Mouse (Mus musculus) frontal cortex, postnatal 10 days (tissue): Measurements from ENCODE around the gene Epor.

Experiments used
- DNase-seq, 2 experiments: peaks; one replicate each; pipeline ENCODE4 v3.0.0; 2022; ENCODE audit warnings: low spot score in 2 of 2, mixed read lengths in 1 of 2

Epor gene

DNA sequence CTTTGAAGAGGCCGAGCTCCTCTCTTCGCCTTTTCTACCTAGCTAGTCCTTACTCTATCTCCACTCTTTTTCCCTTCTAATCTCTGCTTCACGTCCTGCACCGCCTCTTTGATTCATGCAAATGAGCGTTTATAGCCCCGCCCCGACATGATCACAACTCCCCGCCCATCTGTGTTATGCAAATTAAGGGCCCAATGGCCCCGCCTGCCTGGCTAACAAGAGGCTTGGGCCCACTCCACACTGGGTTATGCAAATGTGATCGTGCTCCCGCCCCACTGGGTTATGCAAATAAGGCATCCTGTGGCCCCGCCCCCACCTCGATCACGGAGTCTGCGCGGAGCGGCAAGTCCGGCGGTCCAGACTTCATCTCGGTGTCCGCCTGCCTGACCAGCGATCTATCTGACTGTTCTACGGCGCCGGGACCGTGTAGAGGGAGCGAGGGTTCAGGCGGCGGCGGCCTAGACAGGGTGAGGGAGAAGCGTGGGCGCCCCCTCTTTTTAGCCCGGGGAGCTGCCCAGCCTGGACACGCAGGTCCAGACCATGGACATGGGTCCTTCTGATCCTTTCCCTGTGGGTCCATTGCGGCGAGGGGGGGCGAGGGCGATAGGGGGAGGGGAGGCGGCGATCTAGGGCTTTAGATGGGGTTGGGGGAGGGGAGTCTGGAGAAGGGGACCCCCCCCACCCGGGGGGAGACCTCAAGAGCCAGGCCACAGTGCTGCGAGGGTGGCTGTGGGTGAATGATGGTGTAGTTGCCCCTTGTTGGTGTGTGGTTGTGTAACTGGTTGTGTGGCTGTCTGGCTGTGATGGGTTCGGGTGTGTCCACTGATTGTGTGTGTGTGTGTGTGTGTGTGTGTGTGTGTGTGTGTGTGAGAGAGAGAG is 26.4 kb downstream of the Epor start, which contains the start of gene Plppr2:
Plppr2 (plus strand) TSS at position 342 of the 879 bp plus-strand sequence.
- peak; percentile 96 to 97 for DNase-seq

DNA sequence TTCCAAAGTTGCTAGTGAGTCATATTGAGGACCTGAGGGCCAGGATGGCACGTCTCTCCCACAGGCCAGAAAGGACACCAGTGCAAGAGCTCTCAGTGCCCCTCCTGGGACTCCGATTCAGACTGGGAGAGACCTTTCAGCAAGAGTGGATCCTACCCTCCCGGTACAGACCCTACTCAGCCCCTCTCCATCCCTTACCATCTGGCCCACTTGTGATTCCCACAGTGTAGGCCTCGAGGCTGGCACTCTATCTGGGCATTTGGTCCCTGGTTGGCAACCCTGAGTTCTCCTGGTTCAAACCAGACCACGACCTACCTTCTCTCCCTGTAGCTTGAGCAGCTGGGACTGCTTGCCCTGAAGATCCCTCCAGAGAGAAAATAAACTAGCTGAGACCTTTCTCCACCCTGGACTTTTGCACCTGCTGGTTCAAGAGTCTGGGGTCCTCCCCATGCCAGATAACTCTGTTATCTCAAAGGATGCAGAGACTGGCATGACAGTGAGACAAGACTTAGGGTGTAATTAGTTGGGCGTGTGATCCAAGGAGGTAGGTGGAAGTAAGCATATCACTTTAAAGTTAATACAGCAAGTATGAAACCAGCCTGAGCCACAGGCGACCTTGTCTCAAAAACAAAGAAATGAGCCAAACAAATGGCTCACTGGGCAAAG is 27.7 kb downstream of the Epor start:
- no peak for DNase-seq

DNA sequence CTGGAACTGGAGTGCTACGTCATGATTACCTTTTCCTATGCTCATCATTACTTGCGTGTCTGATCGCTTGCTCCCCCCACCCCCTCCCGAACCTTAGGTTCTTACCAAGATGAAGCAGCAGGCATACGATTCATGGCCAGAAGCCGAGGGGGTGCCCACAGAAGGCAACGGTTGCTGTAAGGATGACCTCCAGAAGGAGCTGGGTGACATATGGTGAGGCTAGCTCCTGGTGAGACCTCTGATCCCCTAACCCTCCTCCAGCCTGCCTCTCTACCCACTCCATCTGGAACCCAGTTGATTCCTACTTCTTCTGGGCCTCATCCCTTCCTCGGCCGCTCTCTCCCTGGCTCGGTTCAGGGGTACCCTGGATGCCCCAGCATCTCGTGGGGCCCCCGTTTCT is 29.3 kb downstream of the Epor start:
- no peak for DNase-seq

GRCm38 (mm10) chr9:21932445-21933137 is 30.7 kb downstream of the Epor start:
- no peak for DNase-seq

- DNase-seq: no peak
These were observed 31.3 kb downstream of the Epor start for GRCm38 (mm10) chr9:21932006-21932405.

GRCm38 (mm10) chr9:21929208-21929607 is 34.1 kb downstream of the Epor start:
- DNase-seq: no peak

DNA sequence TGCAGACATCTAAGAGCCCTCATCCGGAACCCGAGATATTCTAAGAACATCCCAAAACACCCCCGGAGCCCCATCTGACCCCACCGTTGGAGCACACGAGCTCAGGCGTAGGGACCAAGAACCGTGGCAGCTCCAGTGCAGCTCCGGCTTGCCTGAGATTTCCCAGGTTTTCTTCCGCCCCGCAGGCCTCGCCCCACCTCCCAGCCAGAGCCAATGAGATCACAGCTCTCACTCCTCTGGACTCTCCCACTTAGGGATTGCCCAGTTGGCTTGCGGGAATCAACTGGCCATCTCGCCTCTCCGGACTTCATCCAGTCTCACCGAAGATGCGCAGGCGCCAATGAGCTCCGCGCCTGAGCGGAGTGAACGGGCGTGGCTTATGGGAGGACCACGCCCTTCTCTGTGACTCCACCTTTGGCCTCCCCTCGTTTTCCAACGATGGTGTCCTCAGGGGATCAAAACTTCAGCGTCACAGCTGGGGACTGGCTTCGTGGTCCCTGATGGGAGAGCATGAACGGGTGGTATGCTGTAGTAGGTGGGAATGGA is 36.0 kb downstream of the Epor start, which contains the start of the genes Ccdc159 and Tmem205:
Ccdc159 (plus strand) TSS at position 264 of the 546 bp plus-strand sequence.
Tmem205 (minus strand) TSS at position 349 of the 546 bp plus-strand sequence.
- peak; percentile 91 to 92 for DNase-seq

DNA sequence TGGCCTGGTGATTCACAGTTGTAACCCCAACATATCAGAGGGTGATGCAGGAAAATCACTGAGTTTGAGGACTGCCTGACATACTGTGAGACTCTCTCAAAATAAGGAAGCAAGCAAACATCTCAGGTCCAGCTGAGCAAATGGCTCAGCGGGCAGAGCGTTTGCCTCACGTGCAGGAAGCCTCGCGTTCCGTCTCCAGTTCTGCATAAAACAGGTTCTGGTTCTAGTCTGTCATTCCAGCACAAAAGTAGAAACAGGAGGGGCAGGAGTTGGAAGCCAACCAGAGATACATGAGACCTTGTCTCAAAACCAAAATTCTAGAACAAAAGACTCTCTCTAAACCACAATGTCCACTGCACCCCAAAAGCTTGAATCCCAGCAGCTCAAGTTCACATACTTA is 36.5 kb downstream of the Epor start:
- no peak for DNase-seq

- DNase-seq: no peak
These were observed 37.2 kb downstream of the Epor start for GRCm38 (mm10) chr9:21926155-21926554.

DNA sequence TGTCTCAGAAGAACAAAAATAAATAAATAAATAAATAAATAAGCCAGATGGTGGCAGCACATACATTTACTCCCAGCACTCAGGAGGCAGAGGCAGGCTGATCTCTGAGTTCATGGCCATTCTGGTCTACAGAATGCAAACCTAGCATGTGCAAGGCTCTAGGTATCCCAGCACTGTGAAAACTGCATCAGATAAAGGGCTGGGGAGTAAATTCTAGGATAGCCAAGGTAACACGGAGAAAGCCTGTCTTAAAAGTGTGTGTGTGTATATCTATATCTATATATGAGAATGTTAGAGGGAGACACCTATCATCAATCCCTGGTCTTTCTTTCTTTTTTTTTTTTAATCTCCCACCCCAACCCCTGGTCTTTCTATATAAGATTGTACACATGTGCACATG is 37.8 kb downstream of the Epor start:
- DNase-seq: no peak

GRCm38 (mm10) chr9:21925034-21925433 is 38.3 kb downstream of the Epor start:
- DNase-seq: no peak

GRCm38 (mm10) chr9:21924099-21924493 is 39.2 kb downstream of the Epor start:
- no peak for DNase-seq

DNA sequence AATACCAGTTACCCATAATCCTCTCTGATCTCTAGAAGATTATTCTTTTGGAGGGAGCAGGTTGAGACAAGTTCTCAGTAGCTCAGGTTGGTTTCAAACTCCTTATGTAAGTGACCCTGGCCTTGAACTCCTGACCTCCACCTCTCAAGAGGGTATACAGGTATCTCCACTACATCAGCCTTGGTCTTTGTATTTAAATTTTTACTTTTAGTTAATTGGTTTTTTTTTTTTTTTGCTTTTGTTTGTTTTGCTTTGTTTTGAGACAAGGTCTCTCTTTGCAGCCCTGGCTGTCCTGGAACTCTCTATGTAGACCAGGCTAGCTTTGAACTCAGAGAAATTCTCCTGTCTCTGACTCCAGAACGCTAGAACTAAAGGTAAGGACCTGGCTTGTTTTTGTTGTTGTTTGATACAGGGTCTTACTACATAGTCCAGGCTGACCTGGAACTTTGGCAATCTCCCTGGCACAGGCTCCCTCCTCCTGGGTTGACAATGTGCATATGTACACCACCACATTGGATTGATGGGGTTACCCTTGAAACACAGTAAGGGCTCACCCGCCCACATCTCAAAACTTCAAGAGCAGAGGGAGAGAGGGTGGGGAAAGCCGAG is 39.7 kb downstream of the Epor start:
- no peak for DNase-seq

DNA sequence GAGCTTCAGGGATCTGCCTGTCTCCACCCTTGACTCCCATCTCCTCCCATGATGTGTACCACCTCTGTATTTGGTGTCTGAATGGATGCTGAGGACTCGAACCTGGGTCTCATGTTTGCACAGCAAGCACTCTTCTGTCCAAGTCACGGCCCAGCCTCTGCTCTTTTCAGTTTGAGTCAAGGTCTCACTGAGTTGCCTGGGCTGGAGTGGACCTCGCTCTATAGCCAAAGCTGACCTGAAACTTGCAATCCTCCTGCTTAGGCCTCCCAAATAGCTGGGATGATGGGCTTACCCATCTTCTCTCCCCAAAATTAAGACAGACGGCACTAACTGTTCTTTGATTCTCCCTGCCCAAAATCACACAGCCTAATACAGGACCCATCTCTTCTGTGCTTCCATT is 40.3 kb downstream of the Epor start:
- no peak for DNase-seq

- DNase-seq: no peak
These were observed 44.5 kb downstream of the Epor start for GRCm38 (mm10) chr9:21918692-21919384.

- peak; percentile 85 to 89 for DNase-seq
These were observed 45.2 kb downstream of the Epor start, which contains the start of gene Rab3d for GRCm38 (mm10) chr9:21918035-21918592. Gene Rab3d (minus strand): TSS chr9:21918192.

DNA sequence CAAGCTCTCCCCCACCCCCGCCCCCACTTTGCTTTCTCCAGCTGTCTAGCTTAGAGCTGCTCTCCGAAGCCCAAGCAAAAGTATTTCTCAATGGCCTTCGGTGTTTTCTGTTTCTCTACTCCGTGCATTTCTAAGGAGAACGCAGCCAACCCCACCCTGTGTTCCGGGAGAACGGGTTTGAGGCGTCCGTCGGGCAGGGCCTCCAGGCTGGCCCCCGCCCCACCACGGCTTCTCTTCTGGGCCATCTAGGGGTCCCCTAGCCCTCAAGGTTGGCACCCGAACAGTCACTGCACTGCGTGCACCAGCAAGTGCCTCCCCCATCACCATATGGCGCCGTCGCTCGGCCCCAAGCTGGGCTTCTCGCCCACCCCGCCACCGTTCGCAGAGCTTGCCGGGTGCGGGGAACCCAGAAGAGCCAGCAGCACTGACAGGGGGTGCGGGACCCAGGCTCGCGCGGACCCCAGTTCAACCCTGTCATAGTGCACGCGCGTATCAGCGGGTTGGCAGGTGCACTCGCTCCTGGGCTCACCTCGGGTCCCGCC is 45.7 kb downstream of the Epor start:
- peak; percentile 64 to 74 for DNase-seq

DNA sequence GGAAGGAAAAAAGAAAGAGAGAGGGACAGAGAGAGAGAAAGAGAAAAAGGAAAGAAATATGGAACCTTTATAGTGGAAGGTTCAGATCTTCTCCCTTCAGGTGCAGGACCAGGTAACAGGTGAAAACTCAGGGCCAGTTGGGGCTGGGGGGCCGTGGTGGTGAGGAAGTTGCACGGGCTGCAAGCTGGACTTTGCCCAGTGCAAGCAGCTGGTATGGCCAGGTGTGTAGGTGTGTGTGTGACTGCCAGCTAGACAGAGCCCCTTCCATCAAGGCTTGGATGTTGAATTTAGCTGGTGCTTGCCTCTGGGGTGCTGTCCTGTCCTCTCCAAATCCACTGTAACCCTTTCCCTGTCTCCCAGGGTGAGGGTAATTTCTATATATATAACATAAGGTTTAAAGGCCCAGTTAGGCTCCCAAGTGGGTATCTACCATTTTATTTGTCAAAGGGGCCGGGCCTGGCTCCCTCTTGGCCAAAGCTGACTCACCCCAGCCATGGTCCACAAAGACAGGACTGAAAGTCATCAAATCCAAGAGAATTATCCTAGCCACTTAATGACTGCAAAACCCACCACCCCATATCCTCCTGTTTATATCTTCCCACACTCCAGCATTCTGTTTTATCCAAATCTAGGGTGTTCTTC is 46.3 kb downstream of the Epor start:
- DNase-seq: no peak

DNA sequence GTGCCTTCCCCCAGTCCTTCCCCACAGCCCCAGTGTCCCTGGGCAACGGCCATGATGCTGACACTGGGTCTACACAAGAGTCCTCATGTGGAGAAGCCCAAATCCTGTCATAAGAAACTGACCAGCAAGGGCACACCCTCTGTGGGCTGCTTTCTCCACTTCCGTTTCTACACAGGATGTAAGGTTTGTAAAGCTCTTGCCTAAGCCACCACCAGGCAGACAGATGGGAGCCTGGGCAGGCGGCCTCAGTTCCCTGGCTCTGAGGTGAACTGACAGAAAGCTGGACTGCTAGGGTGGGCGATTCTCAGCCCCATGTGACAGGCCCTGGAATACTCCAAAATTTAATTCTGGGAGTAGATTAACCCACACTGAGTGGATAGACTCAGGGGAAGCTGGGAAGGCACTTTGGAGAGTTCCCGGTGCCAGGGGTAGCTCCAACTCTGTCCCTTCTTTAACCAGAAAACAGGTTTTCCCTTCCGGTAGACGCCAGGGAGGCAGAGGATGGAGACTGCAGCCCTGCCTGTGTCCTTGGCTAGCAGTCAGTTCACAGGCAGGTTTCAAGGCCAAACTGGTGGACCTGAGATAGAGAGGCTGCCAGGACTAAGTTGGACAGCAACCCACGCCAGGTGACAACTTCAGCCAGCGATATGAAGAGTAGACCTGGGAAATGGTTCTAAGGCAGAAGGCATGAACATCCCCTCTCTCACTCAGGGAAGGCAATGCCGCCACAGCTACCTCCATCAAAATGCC is 53.7 kb downstream of the Epor start:
- DNase-seq: no peak
